In genomic region chr8:116872761-116873342, GRCm38 (mm10) we compare ENCODE assay signal across 9 mouse cellular contexts. TPM values are rescaled to one million over a fixed set of nuclear protein-coding genes. Genes with fewer than 3 reads are reported as not detected.
DNase-seq lines count a peak whose midpoint lies in the region; ATAC-seq and TF ChIP-seq lines count a peak whose summit lies in the region.
"Had no signal": no experiment of that assay in that cellular context is flagged by ENCODE, and none has a peak within 500 bp of the region (broad histone marks: within the 10 kb centered on the region; RNA-seq: fewer than 3 reads in every experiment).

No protein-coding gene starts in this region.

- no peaks in the 10 kb centered on the region for H3K4me1 ChIP-seq in kidney, embryonic 14.5 days (ENCODE audit: control insufficient read depth, insufficient read depth, low read length)
- no peaks in the 10 kb centered on the region for H3K4me1 ChIP-seq in hindbrain, embryonic 14.5 days (replicated peaks; ENCODE audit: control insufficient read depth, insufficient read depth, low read length)
- H3K4me1 ChIP-seq: heart, embryonic 13.5 days; limb, embryonic 12.5 days had no signal

- no peaks in the 10 kb centered on the region for H3K36me3 ChIP-seq in kidney, embryonic 14.5 days (ENCODE audit: control insufficient read depth, insufficient read depth, low read length)
- H3K36me3 ChIP-seq in hindbrain, embryonic 14.5 days (replicated peaks; ENCODE audit: control insufficient read depth, insufficient read depth), result no peaks in the 10 kb centered on the region
- H3K36me3 ChIP-seq: heart, embryonic 13.5 days; limb, embryonic 12.5 days had no signal

- 70% methylated on average over 2 of the region's 2 CpGs for WGBS in kidney, embryonic 14.5 days
- WGBS in hindbrain, embryonic 14.5 days, result 76% methylated on average over 2 of the region's 2 CpGs

- no peak overlapping the region for H3K9ac ChIP-seq in kidney, embryonic 14.5 days (ENCODE audit: low read depth, low read length)
- H3K9ac ChIP-seq in hindbrain, embryonic 14.5 days, result no peak overlapping the region
- H3K9ac ChIP-seq: heart, embryonic 13.5 days; limb, embryonic 12.5 days had no signal

- H3K27ac ChIP-seq in kidney, embryonic 14.5 days (ENCODE audit: low read depth, low read length), result no peak overlapping the region
- H3K27ac ChIP-seq in hindbrain, embryonic 14.5 days, result no peak overlapping the region
- H3K27ac ChIP-seq: heart, embryonic 13.5 days; limb, embryonic 12.5 days had no signal

- peak; percentile 19; the same call in 1 of the 2 replicates for TF ChIP-seq CTCF in brain, embryonic 14.5 days (IDR thresholded peaks at IDR 0.05; ENCODE audit: borderline replicate concordance, extremely low read depth, insufficient read depth, insufficient read length)

- DNase-seq in kidney, adult 9 months, result peak; percentile 55
- peak; percentile 92 for DNase-seq in ES-CJ7 (ENCODE audit: low read depth, low spot score)
- no peak for DNase-seq in brain, embryonic 14.5 days (ENCODE audit: low read depth)
- DNase-seq in hindbrain, embryonic 14.5 days (ENCODE audit: low spot score), result no peak

- H3K4me3 ChIP-seq in kidney, embryonic 14.5 days (ENCODE audit: low read length), result no peak overlapping the region
- no peak overlapping the region for H3K4me3 ChIP-seq in hindbrain, embryonic 14.5 days (replicated peaks; ENCODE audit: low read length)
- H3K4me3 ChIP-seq: heart, embryonic 13.5 days; limb, embryonic 12.5 days had no signal

- no peaks in the 10 kb centered on the region for H3K27me3 ChIP-seq in kidney, embryonic 14.5 days (ENCODE audit: control insufficient read depth, insufficient read depth, low read length)
- no peaks in the 10 kb centered on the region for H3K27me3 ChIP-seq in hindbrain, embryonic 14.5 days (ENCODE audit: control insufficient read depth, insufficient read depth, low read length)
- H3K27me3 ChIP-seq: heart, embryonic 13.5 days; limb, embryonic 12.5 days had no signal

- H3K9me3 ChIP-seq in kidney, embryonic 14.5 days (ENCODE audit: control insufficient read depth, low read length), result no peaks in the 10 kb centered on the region
- no peaks in the 10 kb centered on the region for H3K9me3 ChIP-seq in hindbrain, embryonic 14.5 days (ENCODE audit: control insufficient read depth, low read length)
- H3K9me3 ChIP-seq: limb, embryonic 12.5 days had no signal

- no peak overlapping the region for H3K4me2 ChIP-seq in kidney, embryonic 14.5 days (replicated peaks; ENCODE audit: low read depth, low read length)
- no peak overlapping the region for H3K4me2 ChIP-seq in hindbrain, embryonic 14.5 days (replicated peaks)
- H3K4me2 ChIP-seq: heart, embryonic 13.5 days; limb, embryonic 12.5 days had no signal

- no peak for ATAC-seq in kidney, embryonic 14.5 days (ENCODE audit: low FRiP score, low TSS enrichment)
- ATAC-seq in megakaryocyte, adult 5-6 weeks (ENCODE audit: poor library complexity, severe bottlenecking), result peak; percentile 30; the same call in 1 of the 2 replicates
- no peak for ATAC-seq in hindbrain, embryonic 14.5 days (ENCODE audit: low FRiP score)
- no peak for ATAC-seq in erythroid progenitor cell, adult 5-6 weeks (replicated peaks; ENCODE audit: low FRiP score, poor library complexity, severe bottlenecking)

- TF ChIP-seq POLR2A in brain, embryonic 14.5 days (IDR thresholded peaks at IDR 0.05; ENCODE audit: borderline replicate concordance, extremely low read depth, insufficient read depth, insufficient read length, poor library complexity, severe bottlenecking), result no peak

RNA-seq across cellular contexts. Expression of gene Cmc2, which starts 48.4 kb away (rescaled TPM):
- 80.2 and 111 TPM in 2 replicates for polyA plus RNA-seq in kidney, embryonic 14.5 days (2014; fragmentation: Nextera tagmentation; extraction: Ambion mirVana)
- 13.2 and 13.5 TPM in 2 replicates for polyA plus RNA-seq in brain, embryonic 14.5 days (2012; rRNA removed)
- 43.3 and 49.2 TPM in 2 replicates for total RNA-seq in megakaryocyte, adult 5-6 weeks (2015)
- 51.7 and 66.0 TPM in 2 replicates for total RNA-seq in megakaryocyte, adult 5-6 weeks (2017)
- 36.0 and 36.3 TPM in 2 replicates for polyA plus RNA-seq in hindbrain, embryonic 14.5 days (2014; fragmentation: Nextera tagmentation; extraction: Ambion mirVana)
- 38.6 and 67.4 TPM in 2 replicates for total RNA-seq in erythroid progenitor cell, adult 5-6 weeks (2015; ENCODE audit: low replicate concordance)
- total RNA-seq in erythroid progenitor cell, adult 5-6 weeks (2017; ENCODE audit: low replicate concordance), result 87.8 and 107 TPM in 2 replicates

RNA-seq across cellular contexts. Expression of gene Cenpn, which starts 48.7 kb away (rescaled TPM):
- 47.1 and 53.0 TPM in 2 replicates for polyA plus RNA-seq in kidney, embryonic 14.5 days (2014; fragmentation: Nextera tagmentation; extraction: Ambion mirVana)
- polyA plus RNA-seq in brain, embryonic 14.5 days (2012; rRNA removed), result 12.0 and 20.0 TPM in 2 replicates
- 26.9 and 35.6 TPM in 2 replicates for total RNA-seq in megakaryocyte, adult 5-6 weeks (2015)
- total RNA-seq in megakaryocyte, adult 5-6 weeks (2017), result 35.7 and 36.8 TPM in 2 replicates
- polyA plus RNA-seq in hindbrain, embryonic 14.5 days (2014; fragmentation: Nextera tagmentation; extraction: Ambion mirVana), result 8.6 and 9.7 TPM in 2 replicates
- total RNA-seq in erythroid progenitor cell, adult 5-6 weeks (2015; ENCODE audit: low replicate concordance), result 72.8 and 106 TPM in 2 replicates
- 62.6 and 77.5 TPM in 2 replicates for total RNA-seq in erythroid progenitor cell, adult 5-6 weeks (2017; ENCODE audit: low replicate concordance)

Comparison
In these comparisons a context has a peak if more than half of its experiments do, and no peak if none do; other contexts are left out.
1. DNase-seq: peak in kidney, adult 9 months (single experiment) and ES-CJ7 (single experiment); none in brain, embryonic 14.5 days (single experiment) and hindbrain, embryonic 14.5 days (single experiment).